Mouse (Mus musculus) embryonic facial prominence, embryonic 10.5 days (tissue): ENCODE results near the gene Sumo1. TPM values are rescaled to one million over a fixed set of nuclear protein-coding genes. Genes with fewer than 3 reads are reported as not detected.

Experiments used
- DNase-seq: peaks from one replicate; pipeline ENCODE4 v3.0.0-alpha.2; 2017; ENCODE audit warnings: low spot score
- H3K27ac ChIP-seq: fragments of 300-500 bp; sonication (generic); replicated peaks from 2 replicates; pipeline ENCODE4 v1.5.1; 2016; ENCODE audit warnings: mild to moderate bottlenecking
- H3K27me3 ChIP-seq: fragments of 300-500 bp; sonication (generic); replicated peaks from 2 replicates; pipeline ENCODE4 v1.6.1; 2016; ENCODE audit warnings: low read depth, mild to moderate bottlenecking; ENCODE audit not compliant: poor library complexity, severe bottlenecking
- H3K36me3 ChIP-seq: fragments of 300-500 bp; sonication (generic); replicated peaks from 2 replicates; pipeline ENCODE4 v1.6.1; 2016; ENCODE audit warnings: mild to moderate bottlenecking, moderate library complexity
- H3K4me1 ChIP-seq: fragments of 300-500 bp; sonication (generic); 2 replicates; pipeline ENCODE4 v1.6.1; 2016
- H3K4me3 ChIP-seq: fragments of 300-500 bp; sonication (generic); 2 replicates; pipeline ENCODE4 v1.5.1; 2016; ENCODE audit warnings: mild to moderate bottlenecking, moderate library complexity
- H3K9me3 ChIP-seq: fragments of 300-500 bp; sonication (generic); 2 replicates; pipeline ENCODE4 v1.6.1; 2016; ENCODE audit warnings: mild to moderate bottlenecking
- WGBS: fragments of 180-500 bp; shearing (Covaris S2); methylation state at CpG from one replicate; pipeline ENCODE4 v1.1.7; 2016; 5-methylcytosine and 5-hydroxymethylcytosine counted together
- polyA plus RNA-seq: library from polyadenylated mRNA; unstranded; fragments of >200 nt; fragmentation: Nextera tagmentation; extraction: Ambion mirVana; gene quantifications from 2 replicates; pipeline ENCODE4 v1.2.1, GENCODE M21; 2016

The Sumo1 gene
- polyA plus RNA-seq, 1 experiment from 2014 or later: 564 TPM

DNA sequence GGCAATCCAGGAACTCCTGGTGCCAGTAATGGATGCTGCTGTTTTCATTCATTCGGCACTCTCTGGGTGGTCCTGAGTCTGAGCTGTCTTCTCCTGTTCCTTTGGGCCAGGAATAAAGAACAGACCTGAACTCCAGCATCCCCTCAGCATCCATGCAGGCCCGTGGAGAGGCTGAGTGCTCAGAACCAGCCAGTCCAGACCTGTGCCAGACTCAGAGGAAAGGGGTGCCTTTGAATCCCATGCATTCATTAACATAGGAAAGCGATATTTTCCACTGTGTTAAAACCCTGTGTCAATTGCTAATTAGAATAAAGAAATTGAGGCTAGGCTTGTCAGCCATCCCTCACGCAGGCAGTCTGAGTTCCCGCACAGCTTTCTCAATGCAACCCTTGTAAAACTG lies 116.9 kb downstream of the Sumo1 start:
- WGBS: 53% methylated on average over 5 of the region's 5 CpGs
- no peaks in the 10 kb centered on the region for H3K9me3 ChIP-seq
- H3K27ac ChIP-seq: no peak overlapping the region
- peaks cover 10% of the 10 kb centered on the region for H3K27me3 ChIP-seq
- peaks cover 16% of the 10 kb centered on the region for H3K4me1 ChIP-seq
- no peak for DNase-seq
- no peaks in the 10 kb centered on the region for H3K36me3 ChIP-seq
- H3K4me3 ChIP-seq: no peak overlapping the region

DNA sequence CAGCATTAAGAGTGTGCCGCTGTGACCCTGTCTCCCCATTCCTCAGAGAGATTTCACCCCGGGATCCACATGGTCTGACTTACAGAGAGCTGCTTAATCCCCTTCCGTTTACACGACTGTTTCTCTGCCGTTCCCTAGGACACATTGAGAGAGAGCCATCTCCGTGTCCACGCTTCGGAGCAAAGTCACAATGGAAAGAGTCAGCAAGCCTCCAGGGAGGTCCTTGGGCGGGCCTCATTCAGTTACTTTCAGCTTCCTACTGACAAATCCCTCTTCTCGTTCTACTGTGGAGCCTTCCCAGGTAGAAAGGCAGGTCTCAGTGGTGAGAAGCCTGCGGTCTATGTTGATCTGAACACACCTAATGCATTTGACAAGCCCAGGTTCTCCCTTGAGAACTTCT lies 119.6 kb downstream of the Sumo1 start:
- Histone ChIP-seq H3K9me3 (no peaks in the 10 kb centered on the region), H3K4me1 (peaks cover 19% of the 10 kb centered on the region), H3K36me3 (no peaks in the 10 kb centered on the region), H3K27ac (no peak overlapping the region), H3K4me3 (no peak overlapping the region), H3K27me3 (peaks cover 16% of the 10 kb centered on the region)
- 65% methylated on average over 11 of the region's 11 CpGs for WGBS
- DNase-seq: no peak

DNA sequence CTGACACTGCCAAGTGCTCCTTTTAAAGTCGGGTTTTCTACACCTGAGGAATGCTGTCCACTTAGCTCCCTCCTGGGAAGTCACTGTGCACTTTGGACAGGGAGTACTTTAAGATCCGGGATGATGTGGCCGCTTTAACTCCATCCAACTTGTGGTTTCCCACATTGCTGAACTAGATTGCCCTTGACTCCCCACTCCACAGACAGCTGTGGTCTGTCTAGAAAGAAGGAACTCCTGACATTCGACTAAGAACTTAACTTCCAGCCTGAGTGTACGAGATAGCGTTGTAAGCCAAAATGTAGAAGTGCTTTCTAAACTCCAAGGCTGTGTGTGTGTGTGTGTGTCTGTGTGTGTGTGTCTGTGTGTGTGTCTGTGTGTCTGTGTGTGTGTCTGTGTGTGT lies 120.4 kb downstream of the Sumo1 start:
- no peak for DNase-seq
- H3K4me1 ChIP-seq: peaks cover 19% of the 10 kb centered on the region
- no peak overlapping the region for H3K27ac ChIP-seq
- H3K9me3 ChIP-seq: no peaks in the 10 kb centered on the region
- no peaks in the 10 kb centered on the region for H3K36me3 ChIP-seq
- peaks cover 16% of the 10 kb centered on the region for H3K27me3 ChIP-seq
- H3K4me3 ChIP-seq: no peak overlapping the region
- 79% methylated on average over 6 of the region's 6 CpGs for WGBS

DNA sequence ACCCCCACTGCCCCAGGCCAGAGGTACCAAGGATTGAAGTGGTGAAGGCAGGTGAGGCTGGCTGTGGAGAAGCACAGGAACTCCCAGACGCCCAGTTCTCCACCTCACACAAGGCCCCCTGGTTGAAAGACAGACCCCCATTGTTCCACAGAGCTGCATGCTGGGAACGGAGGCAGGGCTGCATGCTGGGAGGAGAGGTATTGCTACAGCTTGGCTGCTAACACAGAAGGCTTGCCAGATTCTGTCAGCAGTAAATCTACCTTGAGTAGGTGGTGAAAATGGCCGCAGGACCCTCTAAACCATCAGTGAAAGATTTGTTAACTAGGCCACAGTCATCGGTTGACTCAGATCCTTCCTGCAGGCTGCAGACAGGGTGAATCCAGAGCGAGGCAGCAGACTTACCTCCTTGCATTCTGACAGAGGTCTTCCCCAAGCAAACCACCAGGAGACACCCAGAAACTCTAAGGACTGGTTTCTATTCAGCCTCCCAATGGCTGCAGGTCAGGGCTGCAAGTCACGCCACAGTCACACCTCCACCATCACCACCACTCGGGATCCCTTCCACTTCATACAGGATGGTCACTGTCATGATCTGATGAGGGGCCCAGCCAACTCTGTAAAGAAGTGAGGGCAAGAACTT lies 121.5 kb downstream of the Sumo1 start:
- H3K27me3 ChIP-seq: peaks cover 16% of the 10 kb centered on the region
- H3K4me1 ChIP-seq: peaks cover 19% of the 10 kb centered on the region
- H3K9me3 ChIP-seq: no peaks in the 10 kb centered on the region
- H3K27ac ChIP-seq: peak overlapping the region; percentile 32; the same call in 1 of the 2 replicates
- no peaks in the 10 kb centered on the region for H3K36me3 ChIP-seq
- H3K4me3 ChIP-seq: no peak overlapping the region
- 65% methylated on average over 7 of the region's 7 CpGs for WGBS
- DNase-seq: no peak

DNA sequence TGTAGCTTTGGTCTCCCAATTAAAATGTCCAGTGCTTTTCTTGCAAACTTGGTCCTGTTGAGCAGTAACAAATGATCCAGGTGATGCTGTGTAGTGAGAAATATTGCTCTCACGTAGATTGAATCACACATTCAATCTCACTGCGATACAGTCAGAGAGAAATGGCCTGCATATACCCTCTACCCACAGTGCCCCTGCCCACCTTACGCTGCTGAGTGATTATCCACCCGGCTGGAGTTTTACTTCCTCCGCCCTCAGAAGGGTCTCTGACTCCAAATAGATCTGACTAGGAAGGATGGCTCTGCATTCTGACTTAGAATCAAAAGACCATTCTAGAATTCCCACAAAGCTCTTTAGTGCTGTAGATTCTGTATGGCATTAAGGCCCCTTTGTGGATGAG lies 122.1 kb downstream of the Sumo1 start:
- Histone ChIP-seq H3K36me3 (no peaks in the 10 kb centered on the region), H3K4me1 (peaks cover 17% of the 10 kb centered on the region), H3K27ac (0 out of 2 replicates have a peak overlapping the region, but pooled peaks have one; percentile 32), H3K27me3 (peaks cover 16% of the 10 kb centered on the region), H3K4me3 (no peak overlapping the region), H3K9me3 (no peaks in the 10 kb centered on the region)
- 90% methylated on average over 5 of the region's 5 CpGs for WGBS
- no peak for DNase-seq

DNA sequence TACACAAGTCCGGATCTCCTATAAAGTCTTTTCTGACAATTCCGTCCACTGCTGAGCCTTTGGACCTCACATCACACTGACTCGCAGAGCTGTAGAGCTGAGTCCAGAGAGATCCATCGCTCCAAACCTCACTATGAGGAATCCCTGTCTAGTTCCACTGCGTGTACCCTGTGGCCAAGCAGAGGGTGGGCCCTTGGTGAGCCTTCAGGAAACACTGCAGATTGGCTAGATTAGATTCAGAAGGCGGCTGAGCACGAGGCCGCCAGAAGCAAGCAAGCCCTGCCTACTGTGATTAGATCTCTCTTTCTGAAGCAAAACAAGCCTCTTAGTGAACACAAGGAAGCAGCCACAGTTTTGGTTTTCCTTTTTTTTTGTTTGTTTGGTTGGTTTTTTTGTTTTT lies 126.7 kb downstream of the Sumo1 start:
- WGBS: 73% methylated on average over 8 of the region's 8 CpGs
- Histone ChIP-seq H3K27me3 (peaks cover 6% of the 10 kb centered on the region; the same call in 1 of the 2 replicates), H3K36me3 (no peaks in the 10 kb centered on the region), H3K27ac (no peak overlapping the region), H3K4me1 (peaks cover 22% of the 10 kb centered on the region), H3K4me3 (no peak overlapping the region), H3K9me3 (no peaks in the 10 kb centered on the region)
- DNase-seq: no peak

DNA sequence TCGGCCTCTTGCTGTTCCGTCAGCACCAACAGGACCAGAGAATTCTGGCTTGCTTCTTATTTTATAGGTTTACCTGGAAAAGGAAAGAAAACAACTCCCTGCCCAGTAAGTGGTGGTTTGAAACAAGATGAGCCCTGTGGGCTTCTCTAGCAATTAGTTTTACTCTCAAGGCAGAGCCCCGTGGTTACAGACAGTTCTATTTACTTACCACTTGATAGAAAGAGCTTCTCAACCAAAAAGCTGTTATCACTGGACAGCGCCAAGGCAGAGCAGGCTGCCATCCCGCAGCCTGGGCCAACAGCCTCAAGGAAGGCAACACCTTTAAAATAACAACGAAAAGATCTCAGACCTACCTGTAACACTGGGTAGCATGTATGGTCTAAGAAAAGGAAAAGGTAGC lies 128.4 kb downstream of the Sumo1 start:
- H3K27me3 ChIP-seq: no peaks in the 10 kb centered on the region; the same call in 1 of the 2 replicates
- 61% methylated on average over 6 of the region's 6 CpGs for WGBS
- no peak for DNase-seq

DNA sequence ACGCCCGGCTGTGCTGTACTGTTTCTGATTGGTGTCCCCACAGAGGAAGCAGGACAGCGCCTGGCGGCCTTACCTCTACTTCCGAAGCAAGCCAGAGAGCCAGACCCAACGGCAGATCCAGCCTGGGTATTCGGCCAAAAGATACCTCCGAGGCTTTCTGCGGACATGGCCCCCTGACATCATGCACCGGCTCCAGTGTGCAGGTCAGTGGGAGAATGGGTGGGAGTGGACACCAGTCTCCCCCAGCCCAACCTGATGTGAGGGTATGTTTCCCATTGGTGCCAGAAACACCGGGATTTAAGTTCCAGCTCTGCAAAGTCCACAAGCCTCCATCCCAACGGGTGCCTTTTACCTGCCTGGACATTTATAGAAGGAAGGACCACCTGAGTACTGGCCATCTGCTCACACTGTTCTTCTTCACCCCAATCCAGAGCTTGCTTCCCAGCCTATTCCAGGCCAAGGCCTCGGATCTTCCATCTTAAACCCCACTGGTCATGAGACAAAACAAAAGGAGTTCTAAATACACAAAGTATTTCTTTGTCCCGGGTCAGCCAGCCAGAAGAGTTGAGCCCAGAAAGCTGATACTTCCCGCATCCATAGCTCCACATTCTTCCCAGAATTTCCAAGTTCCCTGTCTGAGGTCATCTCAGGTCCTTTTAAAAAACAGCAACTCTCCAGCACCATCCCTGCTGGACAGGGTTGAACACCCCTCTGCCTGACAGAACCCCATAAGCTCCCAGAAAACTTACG lies 129.2 kb downstream of the Sumo1 start:
- H3K36me3 ChIP-seq: no peaks in the 10 kb centered on the region
- no peak for DNase-seq
- WGBS: 81% methylated on average over 16 of the region's 16 CpGs
- no peaks in the 10 kb centered on the region for H3K9me3 ChIP-seq
- peaks cover 17% of the 10 kb centered on the region for H3K4me1 ChIP-seq
- no peaks in the 10 kb centered on the region; the same call in 1 of the 2 replicates for H3K27me3 ChIP-seq
- no peak overlapping the region for H3K4me3 ChIP-seq
- H3K27ac ChIP-seq: no peak overlapping the region

More for the DNA sequence above, 128.4 kb downstream of the Sumo1 start:
- no peaks in the 10 kb centered on the region for H3K36me3 ChIP-seq
- H3K4me3 ChIP-seq: no peak overlapping the region
- H3K4me1 ChIP-seq: peaks cover 17% of the 10 kb centered on the region
- H3K9me3 ChIP-seq: no peaks in the 10 kb centered on the region
- H3K27ac ChIP-seq: no peak overlapping the region

DNA sequence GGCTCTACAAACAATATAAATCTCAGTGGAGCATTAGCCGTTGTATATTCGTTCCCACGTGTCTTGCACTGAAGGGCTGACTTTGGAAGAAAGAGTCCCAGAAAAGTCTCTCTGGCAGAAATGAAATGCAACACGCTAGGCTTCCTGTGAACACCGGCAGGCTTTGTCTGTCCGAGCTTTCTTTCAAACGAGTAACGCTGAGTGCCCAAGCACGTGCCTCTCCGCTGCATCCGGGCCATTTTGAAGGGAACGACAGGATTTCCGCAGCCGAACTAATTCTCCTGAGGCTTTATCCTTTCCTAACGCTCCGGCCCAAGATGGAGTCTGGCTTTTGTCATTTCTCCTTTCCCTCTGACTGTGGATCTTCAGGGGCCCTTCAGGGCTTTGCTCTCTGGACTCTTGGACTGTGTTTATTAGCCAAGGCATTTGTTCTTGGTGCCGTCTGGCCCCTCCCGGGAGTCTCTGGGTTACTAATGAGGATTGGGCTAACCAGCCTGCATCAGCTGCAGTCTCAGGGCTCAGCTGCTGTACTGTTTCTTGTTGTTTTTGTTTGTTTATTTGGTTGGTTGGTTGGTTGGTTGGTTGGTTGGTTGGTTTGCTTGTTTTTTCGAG lies 130.0 kb downstream of the Sumo1 start:
- Histone ChIP-seq H3K9me3 (no peaks in the 10 kb centered on the region), H3K27me3 (no peaks in the 10 kb centered on the region), H3K4me3 (no peak overlapping the region), H3K27ac (peak overlapping the region; percentile 60; the same call in 1 of the 2 replicates), H3K4me1 (peaks cover 24% of the 10 kb centered on the region), H3K36me3 (no peaks in the 10 kb centered on the region)
- no peak for DNase-seq
- 84% methylated on average over 19 of the region's 19 CpGs for WGBS

DNA sequence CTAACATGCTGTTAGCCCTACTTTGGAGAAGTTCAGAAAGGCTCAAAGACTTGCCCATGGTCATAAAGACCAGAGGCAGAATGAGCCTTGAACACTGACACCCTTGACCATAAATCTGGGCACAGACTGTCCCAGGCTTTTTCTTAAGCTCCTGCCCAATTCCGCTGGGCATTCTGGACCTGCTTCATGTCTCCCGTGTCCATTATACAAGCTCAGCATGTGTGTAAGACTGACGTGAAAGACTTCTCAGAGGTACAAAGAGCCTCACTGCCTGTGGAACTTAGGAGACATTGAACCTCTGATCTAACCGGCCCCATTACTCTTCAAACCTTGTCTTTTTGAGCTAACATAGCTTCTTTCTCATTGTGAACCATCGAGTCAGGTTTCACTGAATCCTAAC lies 132.3 kb downstream of the Sumo1 start:
- no peaks in the 10 kb centered on the region for H3K36me3 ChIP-seq
- 91% methylated on average over 5 of the region's 5 CpGs for WGBS
- no peak overlapping the region for H3K27ac ChIP-seq
- no peaks in the 10 kb centered on the region for H3K27me3 ChIP-seq
- DNase-seq: no peak
- no peaks in the 10 kb centered on the region for H3K9me3 ChIP-seq
- peaks cover 29% of the 10 kb centered on the region for H3K4me1 ChIP-seq
- no peak overlapping the region for H3K4me3 ChIP-seq
